Comparison of ENCODE assay signal across 8 mouse cellular contexts in the genomic region with DNA sequence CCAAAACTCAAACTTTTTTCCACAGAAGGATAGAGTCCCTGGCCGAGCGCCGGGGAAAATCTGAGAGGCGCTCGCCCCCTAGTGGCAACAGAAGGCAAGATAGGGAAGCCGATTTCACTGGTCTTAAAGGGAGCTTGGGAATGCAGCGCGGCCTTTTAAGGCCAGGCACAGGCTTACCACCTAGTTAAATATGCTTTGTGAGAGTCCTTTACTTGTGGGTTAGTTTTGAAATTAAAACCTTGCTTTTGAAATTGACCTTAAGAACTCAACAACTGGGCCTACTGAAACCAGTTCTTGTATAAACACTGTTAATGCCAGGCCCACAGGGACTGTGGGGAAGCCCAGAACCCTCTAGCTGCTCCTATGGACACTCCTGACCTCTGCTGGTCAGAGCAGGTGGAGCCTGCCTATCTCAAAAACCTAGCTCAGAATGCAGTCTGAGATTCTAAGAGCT. TPM values are rescaled to one million over a fixed set of nuclear protein-coding genes. Genes with fewer than 3 reads are reported as not detected.
A peak's percentile ranks its signal among the peaks of the same experiment; 100 is the strongest.
DNase-seq lines count a peak whose midpoint lies in the region; ATAC-seq lines count a peak whose summit lies in the region.

No protein-coding gene starts in this region.

- DNase-seq in CD4-positive helper T cell, adult 2 months (ENCODE audit: low read depth, low spot score): peak; percentile 83
- DNase-seq in brain, adult 2 months (ENCODE audit: low read depth, low spot score): peak; percentile 78
- peak; percentile 81 for DNase-seq in liver
- peak; percentile 80 to 84 for DNase-seq in spleen, postnatal 36 days (ENCODE audit: low spot score in 2 of 2)

- H3K4me1 ChIP-seq in heart, embryonic 11.5 days (ENCODE audit: control insufficient read depth, insufficient read depth, low read length): peaks cover 2% of the 10 kb centered on the region; the same call in 1 of the 2 replicates
- H3K4me1 ChIP-seq in kidney, embryonic 15.5 days: no peaks in the 10 kb centered on the region

- 0 out of 2 replicates have a peak, but pooled peaks cover 2% of the 10 kb centered on the region for H3K27me3 ChIP-seq in heart, embryonic 11.5 days (ENCODE audit: control insufficient read depth, insufficient read depth, low read length)
- no peaks in the 10 kb centered on the region for H3K27me3 ChIP-seq in kidney, embryonic 15.5 days

- H3K9ac ChIP-seq in heart, embryonic 11.5 days (ENCODE audit: low read depth, low read length): peak overlapping the region; percentile 59; the same call in 1 of the 2 replicates
- H3K9ac ChIP-seq in kidney, embryonic 15.5 days: no peak overlapping the region

- no peak overlapping the region for H3K4me3 ChIP-seq in heart, embryonic 11.5 days (ENCODE audit: low read depth, low read length)
- H3K4me3 ChIP-seq in kidney, embryonic 15.5 days (replicated peaks): peak overlapping the region; percentile 21

- no peaks in the 10 kb centered on the region for H3K9me3 ChIP-seq in heart, embryonic 11.5 days (replicated peaks; ENCODE audit: control insufficient read depth, low read length)
- H3K9me3 ChIP-seq in kidney, embryonic 15.5 days (replicated peaks): no peaks in the 10 kb centered on the region

- under 1% methylated on average over 8 of the region's 8 CpGs for WGBS in heart, embryonic 11.5 days (ENCODE audit: insufficient replicate concordance)
- WGBS in kidney, embryonic 15.5 days: 2% methylated on average over 8 of the region's 8 CpGs

- peak overlapping the region; percentile 55 for H3K4me2 ChIP-seq in heart, embryonic 11.5 days
- peak overlapping the region; percentile 49 for H3K4me2 ChIP-seq in kidney, embryonic 15.5 days

- H3K27ac ChIP-seq in heart, embryonic 11.5 days (ENCODE audit: low read depth, low read length): no peak overlapping the region
- H3K27ac ChIP-seq in kidney, embryonic 15.5 days: no peak overlapping the region

- H3K36me3 ChIP-seq in heart, embryonic 11.5 days (ENCODE audit: control insufficient read depth, insufficient read depth, low read length): no peaks in the 10 kb centered on the region
- H3K36me3 ChIP-seq in kidney, embryonic 15.5 days: no peaks in the 10 kb centered on the region

- peak; percentile 89 for ATAC-seq in erythroblast, adult 5-6 weeks (replicated peaks; ENCODE audit: low FRiP score, poor library complexity, severe bottlenecking)
- peak; percentile 88 for ATAC-seq in heart, embryonic 11.5 days (replicated peaks; ENCODE audit: insufficient number of reproducible peaks, low FRiP score, low TSS enrichment)
- peak; percentile 96 for ATAC-seq in kidney, embryonic 15.5 days (replicated peaks; ENCODE audit: low FRiP score)
- ATAC-seq in monocyte, adult 5-6 weeks (replicated peaks; ENCODE audit: insufficient number of reproducible peaks, low FRiP score, low TSS enrichment, poor library complexity, severe bottlenecking): peak; percentile 82

RNA-seq across cellular contexts. Expression of a gene that starts 20.2 kb away (rescaled TPM):
- total RNA-seq in erythroblast, adult 5-6 weeks (2015; ENCODE audit: low replicate concordance): 35.9 and 36.6 TPM in 2 replicates
- total RNA-seq in erythroblast, adult 5-6 weeks (2017; ENCODE audit: low replicate concordance): 34.0 and 40.8 TPM in 2 replicates
- polyA plus RNA-seq in heart, embryonic 11.5 days (2014; fragmentation: Nextera tagmentation; extraction: Ambion mirVana): 73.1 and 86.9 TPM in 2 replicates
- polyA plus RNA-seq in kidney, embryonic 15.5 days (2015; fragmentation: Nextera tagmentation; extraction: Ambion mirVana): 66.0 and 70.0 TPM in 2 replicates
- total RNA-seq in monocyte, adult 5-6 weeks (2017): 1.8 to 4.7 TPM (median 4.7 TPM) in 3 replicates
